Mouse (Mus musculus): Measurements from ENCODE around the gene Klhl35. TPM values are rescaled to one million over a fixed set of nuclear protein-coding genes. Genes with fewer than 3 reads are reported as not detected.
A peak's percentile ranks its signal among the peaks of the same experiment; 100 is the strongest.

The Klhl35 gene
- polyA plus RNA-seq, 1 experiment = 1.1 TPM

DNA sequence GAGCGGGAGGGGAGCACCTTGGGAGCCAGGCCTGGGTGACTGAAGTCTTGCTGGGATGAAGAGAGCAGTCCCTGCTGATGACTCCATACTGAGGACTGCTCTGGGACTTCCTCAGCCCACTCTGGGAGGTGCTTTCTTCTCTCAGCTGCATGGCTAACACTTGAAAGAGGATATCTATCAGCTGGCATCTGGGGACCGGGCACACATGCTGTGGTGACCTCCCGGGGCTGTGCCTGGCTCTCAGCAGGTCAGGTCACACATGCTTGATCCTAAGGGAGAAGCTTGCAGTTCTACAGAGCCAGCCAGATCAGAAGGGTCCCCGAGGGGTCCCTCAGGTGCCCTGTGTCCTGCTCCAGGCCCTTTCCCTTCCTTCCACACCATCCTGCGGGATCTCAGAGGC is 22.6 kb upstream of the Klhl35 start:
- 56% methylated on average over 5 of the region's 5 CpGs for whole genome bisulfite sequencing
- Histone ChIP-seq H3K4me1 (ENCODE audit: control insufficient read depth, insufficient read depth, low read length) (no peaks in the 10 kb centered on the region), H3K27me3 (ENCODE audit: control insufficient read depth, insufficient read depth, low read length) (no peaks in the 10 kb centered on the region), H3K4me3 (replicated peaks; ENCODE audit: insufficient read depth, low read depth, low read length) (no peak overlapping the region), H3K27ac (ENCODE audit: insufficient read depth, low read length) (no peak overlapping the region)
- DNase-seq = no peak
- TF ChIP-seq CTCF (IDR thresholded peaks at IDR 0.05; ENCODE audit: borderline replicate concordance, insufficient read depth, low read depth, low read length) (no peak), POLR2A (IDR thresholded peaks at IDR 0.05; ENCODE audit: borderline replicate concordance, insufficient read depth, low read length) (no peak)

- WGBS = 85% methylated on average over 6 of the region's 6 CpGs
These were observed 21.8 kb upstream of the Klhl35 start for GRCm38 (mm10) chr7:99444012-99444411.

GRCm38 (mm10) chr7:99445833-99446232 is 20.0 kb upstream of the Klhl35 start:
- DNase-seq = peak in 1 of 2 experiments; percentile 30
- TF ChIP-seq POLR2A (IDR thresholded peaks at IDR 0.05; ENCODE audit: borderline replicate concordance, insufficient read depth, low read length) (no peak), CTCF (IDR thresholded peaks at IDR 0.05; ENCODE audit: borderline replicate concordance, insufficient read depth, low read depth, low read length) (no peak)
- no peak overlapping the region for H3K4me3 ChIP-seq (replicated peaks; ENCODE audit: insufficient read depth, low read depth, low read length)
- no peaks in the 10 kb centered on the region; the same call in 1 of the 2 replicates for H3K4me1 ChIP-seq (ENCODE audit: control insufficient read depth, insufficient read depth, low read length)
- WGBS = 80% methylated on average over 2 of the region's 2 CpGs
- no peaks in the 10 kb centered on the region for H3K27me3 ChIP-seq (ENCODE audit: control insufficient read depth, insufficient read depth, low read length)
- no peak overlapping the region for H3K27ac ChIP-seq (ENCODE audit: insufficient read depth, low read length)

More at GRCm38 (mm10) chr7:99444012-99444411, 21.8 kb upstream of the Klhl35 start:
- Histone ChIP-seq H3K27ac (ENCODE audit: insufficient read depth, low read length) (no peak overlapping the region), H3K27me3 (ENCODE audit: control insufficient read depth, insufficient read depth, low read length) (no peaks in the 10 kb centered on the region), H3K4me3 (replicated peaks; ENCODE audit: insufficient read depth, low read depth, low read length) (no peak overlapping the region), H3K4me1 (ENCODE audit: control insufficient read depth, insufficient read depth, low read length) (no peaks in the 10 kb centered on the region)
- TF ChIP-seq CTCF (IDR thresholded peaks at IDR 0.05; ENCODE audit: borderline replicate concordance, insufficient read depth, low read depth, low read length) (peak; percentile 44; the same call in 1 of the 2 replicates), POLR2A (IDR thresholded peaks at IDR 0.05; ENCODE audit: borderline replicate concordance, insufficient read depth, low read length) (no peak)
- DNase-seq = no peak

DNA sequence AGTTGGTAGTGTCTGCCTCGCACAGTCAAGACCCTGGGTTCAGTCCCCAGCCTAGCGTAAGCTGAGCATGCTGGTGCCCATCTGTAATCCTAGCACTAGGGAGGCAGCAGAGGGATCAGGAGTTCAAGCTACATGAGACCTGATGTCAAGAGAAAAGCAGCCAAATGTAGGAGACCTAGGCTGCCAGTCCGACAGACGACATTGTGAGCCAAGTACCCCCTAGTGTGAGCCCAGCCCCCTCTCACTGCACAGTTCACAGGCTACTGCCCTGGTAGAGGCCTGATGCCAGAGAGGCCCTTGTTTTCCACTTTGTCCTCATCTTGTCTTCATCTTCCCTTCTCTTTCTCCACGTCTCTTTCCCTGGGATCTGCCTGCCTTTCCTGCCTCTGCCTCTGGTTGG is 18.5 kb upstream of the Klhl35 start:
- Histone ChIP-seq H3K27ac (ENCODE audit: insufficient read depth, low read length) (no peak overlapping the region), H3K4me1 (ENCODE audit: control insufficient read depth, insufficient read depth, low read length) (no peaks in the 10 kb centered on the region; the same call in 1 of the 2 replicates), H3K4me3 (replicated peaks; ENCODE audit: insufficient read depth, low read depth, low read length) (no peak overlapping the region), H3K27me3 (ENCODE audit: control insufficient read depth, insufficient read depth, low read length) (no peaks in the 10 kb centered on the region)
- WGBS = 50% methylated on average over 5 of the region's 5 CpGs
- no peak for DNase-seq
- TF ChIP-seq CTCF (IDR thresholded peaks at IDR 0.05; ENCODE audit: borderline replicate concordance, insufficient read depth, low read depth, low read length) (no peak), POLR2A (IDR thresholded peaks at IDR 0.05; ENCODE audit: borderline replicate concordance, insufficient read depth, low read length) (no peak)

DNA sequence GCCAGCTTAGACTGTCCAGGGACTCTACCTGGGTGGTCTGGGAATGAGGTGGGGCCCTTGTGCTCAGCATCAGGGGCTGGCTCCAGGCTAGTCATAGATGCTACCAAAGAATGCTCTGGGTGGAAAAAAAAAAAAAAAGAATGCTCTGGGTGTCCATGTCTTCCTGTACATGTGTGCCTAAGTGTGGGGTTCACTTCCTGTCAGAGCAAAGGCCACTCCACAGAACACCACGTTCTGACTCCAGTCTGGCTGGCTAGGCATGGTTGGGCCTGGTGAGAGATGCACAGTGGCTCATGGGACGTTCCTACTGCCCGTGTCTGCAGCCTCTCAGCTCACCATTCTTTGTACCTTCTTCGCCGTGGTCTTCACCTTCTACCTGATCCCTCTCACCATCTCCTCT is 17.2 kb upstream of the Klhl35 start:
- no peaks in the 10 kb centered on the region for H3K27me3 ChIP-seq (ENCODE audit: control insufficient read depth, insufficient read depth, low read length)
- 82% methylated on average over 5 of the region's 5 CpGs for WGBS
- DNase-seq = no peak
- H3K4me3 ChIP-seq (replicated peaks; ENCODE audit: insufficient read depth, low read depth, low read length) = no peak overlapping the region
- TF ChIP-seq CTCF (IDR thresholded peaks at IDR 0.05; ENCODE audit: borderline replicate concordance, insufficient read depth, low read depth, low read length) (no peak), POLR2A (IDR thresholded peaks at IDR 0.05; ENCODE audit: borderline replicate concordance, insufficient read depth, low read length) (no peak)
- no peak overlapping the region for H3K27ac ChIP-seq (ENCODE audit: insufficient read depth, low read length)
- H3K4me1 ChIP-seq (ENCODE audit: control insufficient read depth, insufficient read depth, low read length) = no peaks in the 10 kb centered on the region; the same call in 1 of the 2 replicates

DNA sequence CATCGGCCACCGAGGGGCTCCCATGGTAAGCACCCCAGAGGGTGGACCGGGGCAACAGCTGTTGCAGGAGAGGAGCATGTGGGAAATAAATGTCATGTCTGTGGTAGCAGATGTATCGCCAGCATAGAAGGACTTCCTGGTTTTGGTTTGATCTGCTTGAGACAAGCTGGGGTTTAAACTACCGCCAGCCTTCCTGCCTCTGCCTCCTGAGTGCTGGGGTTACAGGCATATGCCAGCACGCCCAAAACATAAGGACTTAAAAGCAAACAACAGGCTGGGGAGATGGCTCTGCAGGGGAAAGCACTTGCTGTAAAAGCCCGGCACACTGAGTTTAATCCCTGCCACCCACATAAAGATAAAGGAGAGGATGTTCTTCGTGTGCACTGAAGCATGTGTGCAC is 16.7 kb upstream of the Klhl35 start:
- TF ChIP-seq POLR2A (IDR thresholded peaks at IDR 0.05; ENCODE audit: borderline replicate concordance, insufficient read depth, low read length) (no peak), CTCF (IDR thresholded peaks at IDR 0.05; ENCODE audit: borderline replicate concordance, insufficient read depth, low read depth, low read length) (no peak)
- H3K4me3 ChIP-seq (replicated peaks; ENCODE audit: insufficient read depth, low read depth, low read length) = no peak overlapping the region
- no peak for DNase-seq
- H3K27ac ChIP-seq (ENCODE audit: insufficient read depth, low read length) = no peak overlapping the region
- H3K4me1 ChIP-seq (ENCODE audit: control insufficient read depth, insufficient read depth, low read length) = no peaks in the 10 kb centered on the region; the same call in 1 of the 2 replicates
- no peaks in the 10 kb centered on the region for H3K27me3 ChIP-seq (ENCODE audit: control insufficient read depth, insufficient read depth, low read length)
- 72% methylated on average over 8 of the region's 8 CpGs for WGBS

GRCm38 (mm10) chr7:99449751-99450150 is 16.1 kb upstream of the Klhl35 start:
- WGBS = 15% methylated on average over 3 of the region's 3 CpGs
- H3K4me3 ChIP-seq (replicated peaks; ENCODE audit: insufficient read depth, low read depth, low read length) = no peak overlapping the region
- no peaks in the 10 kb centered on the region; the same call in 1 of the 2 replicates for H3K4me1 ChIP-seq (ENCODE audit: control insufficient read depth, insufficient read depth, low read length)
- TF ChIP-seq CTCF (IDR thresholded peaks at IDR 0.05; ENCODE audit: borderline replicate concordance, insufficient read depth, low read depth, low read length) = no peak
- no peak for TF ChIP-seq POLR2A (IDR thresholded peaks at IDR 0.05; ENCODE audit: borderline replicate concordance, insufficient read depth, low read length)
- no peak overlapping the region for H3K27ac ChIP-seq (ENCODE audit: insufficient read depth, low read length)
- DNase-seq = no peak
- H3K27me3 ChIP-seq (ENCODE audit: control insufficient read depth, insufficient read depth, low read length) = no peaks in the 10 kb centered on the region

DNA sequence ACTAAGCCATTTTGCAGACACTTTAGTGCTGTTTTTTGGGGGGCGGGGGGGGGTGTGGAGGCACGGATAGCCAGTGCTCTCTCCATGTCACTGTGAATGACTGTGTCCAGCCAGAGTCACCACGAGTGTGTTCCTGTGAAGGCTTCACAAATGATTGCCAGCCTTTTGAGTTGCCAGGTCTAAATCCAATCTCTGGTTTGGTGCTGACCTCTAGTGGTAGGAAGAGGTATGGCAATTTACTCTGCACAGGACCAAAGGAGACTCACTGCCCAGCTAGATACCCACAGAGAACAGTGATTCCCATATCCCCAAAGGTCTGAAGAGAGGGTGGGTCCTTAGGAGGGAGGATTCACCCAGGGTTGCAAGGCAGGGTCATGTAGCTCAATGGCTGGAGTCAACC is 15.1 kb upstream of the Klhl35 start:
- 3% methylated on average over 3 of the region's 3 CpGs for WGBS
- TF ChIP-seq CTCF (IDR thresholded peaks at IDR 0.05; ENCODE audit: borderline replicate concordance, insufficient read depth, low read depth, low read length) (peak; percentile 92), POLR2A (IDR thresholded peaks at IDR 0.05; ENCODE audit: borderline replicate concordance, insufficient read depth, low read length) (no peak)
- Histone ChIP-seq H3K27ac (ENCODE audit: insufficient read depth, low read length) (no peak overlapping the region), H3K4me3 (replicated peaks; ENCODE audit: insufficient read depth, low read depth, low read length) (no peak overlapping the region), H3K4me1 (ENCODE audit: control insufficient read depth, insufficient read depth, low read length) (no peaks in the 10 kb centered on the region; the same call in 1 of the 2 replicates), H3K27me3 (ENCODE audit: control insufficient read depth, insufficient read depth, low read length) (no peaks in the 10 kb centered on the region)
- DNase-seq = peak; percentile 66 to 78
